Mouse (Mus musculus) hindbrain, embryonic 14.5 days (tissue): ENCODE measurements at regions not wholly inside any gene's neighbourhood (a gene's known extent, or its start where the extent isn't known, plus 50 kb on each side); places are given as distances from the start of the nearest gene placed in this dataset.

ENCODE experiments used
- ATAC-seq: fragments of 200-750 bp; cut with Nextera tagmentation; 2 replicates; pipeline ENCODE4 v1.8.0; 2017; ENCODE audit warnings: moderate number of reproducible peaks, mild to moderate bottlenecking, moderate TSS enrichment, moderate library complexity; ENCODE audit not compliant: low FRiP score
- DNase-seq: peaks from one replicate; pipeline ENCODE4 v3.0.0-alpha.2; 2015; ENCODE audit warnings: low spot score
- H3K27ac ChIP-seq: fragments of 300-500 bp; sonication (generic); 2 replicates; pipeline ENCODE4 v1.5.1; 2014; ENCODE audit warnings: mild to moderate bottlenecking, moderate library complexity
- H3K27me3 ChIP-seq: fragments of 300-500 bp; sonication (generic); 2 replicates; pipeline ENCODE4 v1.6.1; 2014; ENCODE audit warnings: mild to moderate bottlenecking, low read length, mixed read lengths; ENCODE audit not compliant: control insufficient read depth, insufficient read depth
- H3K36me3 ChIP-seq: fragments of 300-500 bp; sonication (generic); replicated peaks from 2 replicates; pipeline ENCODE4 v1.6.1; 2014; ENCODE audit not compliant: control insufficient read depth, insufficient read depth
- H3K4me1 ChIP-seq: fragments of 300-500 bp; sonication (generic); replicated peaks from 2 replicates; pipeline ENCODE4 v1.6.1; 2014; ENCODE audit warnings: antibody characterized with exemption, low read length, mixed read lengths; ENCODE audit not compliant: control insufficient read depth, insufficient read depth
- H3K4me2 ChIP-seq: fragments of 300-500 bp; sonication (generic); replicated peaks from 2 replicates; pipeline ENCODE4 v1.6.1; 2014; ENCODE audit warnings: mild to moderate bottlenecking, moderate library complexity
- H3K4me3 ChIP-seq: fragments of 300-500 bp; sonication (generic); replicated peaks from 2 replicates; pipeline ENCODE4 v1.5.1; 2014; ENCODE audit warnings: mild to moderate bottlenecking, low read length
- H3K9ac ChIP-seq: fragments of 300-500 bp; sonication (generic); 2 replicates; pipeline ENCODE4 v1.6.1; 2014
- H3K9me3 ChIP-seq: fragments of 300-500 bp; sonication (generic); 2 replicates; pipeline ENCODE4 v1.6.1; 2016; ENCODE audit warnings: low read length; ENCODE audit not compliant: control insufficient read depth
- WGBS: fragments of 180-500 bp; shearing (Covaris S2); extraction: QIAGEN DNeasy Blood & Tissue Kit; methylation state at CpG from one replicate; pipeline ENCODE4 v1.1.7; 2014; 5-methylcytosine and 5-hydroxymethylcytosine counted together

GRCm38 (mm10) chr14:99612114-99612513 is 313.6 kb downstream of the Klf5 start:
- Histone ChIP-seq H3K4me3 (no peak overlapping the region), H3K36me3 (no peaks in the 10 kb centered on the region), H3K4me1 (peaks cover 6% of the 10 kb centered on the region; the same call in 1 of the 2 replicates), H3K9me3 (no peaks in the 10 kb centered on the region), H3K27me3 (no peaks in the 10 kb centered on the region), H3K4me2 (no peak overlapping the region), H3K9ac (no peak overlapping the region), H3K27ac (no peak overlapping the region)
- 92% methylated on average over 3 of the region's 3 CpGs for WGBS
- ATAC-seq (no peak), DNase-seq (no peak)

GRCm38 (mm10) chr14:99614748-99615147 is 316.3 kb downstream of the Klf5 start:
- Histone ChIP-seq H3K9ac (no peak overlapping the region), H3K9me3 (no peaks in the 10 kb centered on the region), H3K27me3 (no peaks in the 10 kb centered on the region), H3K27ac (no peak overlapping the region), H3K4me2 (no peak overlapping the region), H3K36me3 (no peaks in the 10 kb centered on the region), H3K4me1 (peaks cover 6% of the 10 kb centered on the region; the same call in 1 of the 2 replicates), H3K4me3 (no peak overlapping the region)
- ATAC-seq, result no peak
- DNase-seq, result no peak
- 94% methylated on average over 3 of the region's 3 CpGs for WGBS

- Histone ChIP-seq H3K4me3 (no peak overlapping the region), H3K4me2 (no peak overlapping the region), H3K9ac (no peak overlapping the region), H3K27me3 (no peaks in the 10 kb centered on the region), H3K9me3 (no peaks in the 10 kb centered on the region), H3K4me1 (peaks cover 6% of the 10 kb centered on the region; the same call in 1 of the 2 replicates), H3K36me3 (no peaks in the 10 kb centered on the region), H3K27ac (no peak overlapping the region)
- ATAC-seq (peak; percentile 43; the same call in 1 of the 2 replicates), DNase-seq (no peak)
- 54% methylated on average over 7 of the region's 7 CpGs for WGBS
Observed at GRCm38 (mm10) chr14:99616655-99617335, 318.3 kb downstream of the Klf5 start.

GRCm38 (mm10) chr14:99617374-99617773 is 318.9 kb downstream of the Klf5 start:
- no peak for ATAC-seq
- H3K36me3 ChIP-seq, result no peaks in the 10 kb centered on the region
- H3K9ac ChIP-seq, result no peak overlapping the region
- H3K4me2 ChIP-seq, result no peak overlapping the region
- DNase-seq, result no peak
- no peaks in the 10 kb centered on the region for H3K9me3 ChIP-seq
- 79% methylated on average over 2 of the region's 2 CpGs for WGBS
- no peaks in the 10 kb centered on the region for H3K27me3 ChIP-seq
- peaks cover 6% of the 10 kb centered on the region; the same call in 1 of the 2 replicates for H3K4me1 ChIP-seq
- H3K27ac ChIP-seq, result no peak overlapping the region
- no peak overlapping the region for H3K4me3 ChIP-seq

- WGBS, result 92% methylated on average over 3 of the region's 3 CpGs
- no peak overlapping the region for H3K27ac ChIP-seq
Observed at GRCm38 (mm10) chr14:99621538-99621937, 323.0 kb downstream of the Klf5 start.

GRCm38 (mm10) chr14:99624380-99625327 is 326.2 kb downstream of the Klf5 start:
- H3K4me2 ChIP-seq, result no peak overlapping the region
- no peaks in the 10 kb centered on the region for H3K36me3 ChIP-seq
- 87% methylated on average over 10 of the region's 10 CpGs for WGBS
- H3K4me3 ChIP-seq, result no peak overlapping the region
- DNase-seq (no peak), ATAC-seq (no peak)
- no peaks in the 10 kb centered on the region for H3K9me3 ChIP-seq
- no peak overlapping the region for H3K27ac ChIP-seq
- H3K9ac ChIP-seq, result no peak overlapping the region
- no peaks in the 10 kb centered on the region for H3K27me3 ChIP-seq
- no peaks in the 10 kb centered on the region for H3K4me1 ChIP-seq

More at GRCm38 (mm10) chr14:99621538-99621937, 323.0 kb downstream of the Klf5 start:
- H3K4me1 ChIP-seq, result peaks cover 5% of the 10 kb centered on the region; the same call in 1 of the 2 replicates
- H3K4me2 ChIP-seq, result no peak overlapping the region
- H3K9me3 ChIP-seq, result no peaks in the 10 kb centered on the region
- DNase-seq (no peak), ATAC-seq (no peak)
- H3K9ac ChIP-seq, result no peak overlapping the region
- no peak overlapping the region for H3K4me3 ChIP-seq
- H3K27me3 ChIP-seq, result no peaks in the 10 kb centered on the region
- H3K36me3 ChIP-seq, result no peaks in the 10 kb centered on the region

- H3K27me3 ChIP-seq, result no peaks in the 10 kb centered on the region
Observed at GRCm38 (mm10) chr14:99627615-99628014, 329.1 kb downstream of the Klf5 start.

GRCm38 (mm10) chr14:99631092-99631491 is 332.6 kb downstream of the Klf5 start:
- DNase-seq (no peak), ATAC-seq (no peak)
- Histone ChIP-seq H3K36me3 (no peaks in the 10 kb centered on the region), H3K27ac (no peak overlapping the region), H3K4me3 (no peak overlapping the region), H3K9ac (no peak overlapping the region), H3K4me1 (no peaks in the 10 kb centered on the region), H3K4me2 (no peak overlapping the region), H3K9me3 (no peaks in the 10 kb centered on the region), H3K27me3 (no peaks in the 10 kb centered on the region)
- WGBS, result 78% methylated on average over 10 of the region's 10 CpGs

More at GRCm38 (mm10) chr14:99627615-99628014, 329.1 kb downstream of the Klf5 start:
- no peak for DNase-seq
- H3K9ac ChIP-seq, result no peak overlapping the region
- no peaks in the 10 kb centered on the region for H3K4me1 ChIP-seq
- H3K9me3 ChIP-seq, result no peaks in the 10 kb centered on the region
- ATAC-seq, result no peak
- no peaks in the 10 kb centered on the region for H3K36me3 ChIP-seq
- H3K4me2 ChIP-seq, result no peak overlapping the region
- WGBS, result 81% methylated on average over 1 of the region's 1 CpGs
- no peak overlapping the region for H3K4me3 ChIP-seq
- no peak overlapping the region for H3K27ac ChIP-seq

GRCm38 (mm10) chr14:99632444-99632843 is 334.0 kb downstream of the Klf5 start:
- no peak overlapping the region for H3K4me3 ChIP-seq
- H3K27ac ChIP-seq, result no peak overlapping the region
- DNase-seq, result no peak
- no peaks in the 10 kb centered on the region for H3K4me1 ChIP-seq
- H3K4me2 ChIP-seq, result no peak overlapping the region
- no peaks in the 10 kb centered on the region for H3K27me3 ChIP-seq
- H3K9me3 ChIP-seq, result no peaks in the 10 kb centered on the region
- H3K9ac ChIP-seq, result no peak overlapping the region
- H3K36me3 ChIP-seq, result no peaks in the 10 kb centered on the region
- WGBS, result 30% methylated on average over 4 of the region's 4 CpGs
- no peak for ATAC-seq
